Mouse (Mus musculus) heart, postnatal 0 days (tissue): ENCODE data around the gene Olfr120. TPM values are rescaled to one million over a fixed set of nuclear protein-coding genes. Genes with fewer than 3 reads are reported as not detected.
"Not testable (repeated sequence)": the region's sequence is repeated elsewhere in the genome, so short reads cannot be mapped to it uniquely, and the experiment has no call there.

Experiments
- ATAC-seq: fragments of 200-750 bp; cut with Nextera tagmentation; 2 replicates; pipeline ENCODE4 v1.8.0; 2017; ENCODE audit warnings: low read depth, moderate number of reproducible peaks, moderate library complexity; ENCODE audit not compliant: insufficient read depth
- DNase-seq: peaks from one replicate; pipeline ENCODE4 v3.0.0-alpha.2; 2016; ENCODE audit warnings: low spot score
- H3K27ac ChIP-seq: fragments of 300-500 bp; sonication (generic); 2 replicates; pipeline ENCODE4 v1.5.1; 2014; ENCODE audit warnings: low read depth, mild to moderate bottlenecking
- H3K27me3 ChIP-seq: fragments of 300-500 bp; sonication (generic); 2 replicates; pipeline ENCODE4 v1.6.1; 2014; ENCODE audit warnings: low read length, mixed read lengths; ENCODE audit not compliant: control insufficient read depth, insufficient read depth
- H3K36me3 ChIP-seq: fragments of 300-500 bp; sonication (generic); replicated peaks from 2 replicates; pipeline ENCODE4 v1.6.1; 2014; ENCODE audit warnings: low read length, mixed read lengths; ENCODE audit not compliant: control insufficient read depth, insufficient read depth
- H3K4me1 ChIP-seq: fragments of 300-500 bp; sonication (generic); 2 replicates; pipeline ENCODE4 v1.6.1; 2014; ENCODE audit warnings: antibody characterized with exemption; ENCODE audit not compliant: control insufficient read depth, insufficient read depth
- H3K4me2 ChIP-seq: fragments of 300-500 bp; sonication (generic); 2 replicates; pipeline ENCODE4 v1.6.1; 2014; ENCODE audit warnings: low read depth, mild to moderate bottlenecking, low read length, moderate library complexity
- H3K4me3 ChIP-seq: fragments of 300-500 bp; sonication (generic); 2 replicates; pipeline ENCODE4 v1.5.1; 2014; ENCODE audit warnings: low read depth, low read length
- H3K9ac ChIP-seq: fragments of 300-500 bp; sonication (generic); replicated peaks from 2 replicates; pipeline ENCODE4 v1.6.1; 2014; ENCODE audit warnings: low read depth, low read length, mixed read lengths
- H3K9me3 ChIP-seq: fragments of 300-500 bp; sonication (generic); replicated peaks from 2 replicates; pipeline ENCODE4 v1.6.1; 2016; ENCODE audit warnings: low read length; ENCODE audit not compliant: control insufficient read depth
- CTCF ChIP-seq: IDR thresholded peaks from 2 replicates; pipeline ENCODE4 v1.5.1; 2016; ENCODE audit warnings: antibody characterized with exemption, control low read depth, low read depth
- EP300 ChIP-seq: IDR thresholded peaks from 2 replicates; pipeline ENCODE4 v1.6.1; 2016; ENCODE audit warnings: antibody characterized with exemption, low read depth
- WGBS: fragments of 180-500 bp; shearing (Covaris S2); extraction: QIAGEN DNeasy Blood & Tissue Kit; methylation state at CpG from one replicate; pipeline ENCODE4 v1.1.7; 2014; 5-methylcytosine and 5-hydroxymethylcytosine counted together
- polyA plus RNA-seq: library from polyadenylated mRNA; unstranded; fragments of >200 nt; fragmentation: Nextera tagmentation; extraction: Ambion mirVana; gene quantifications from 2 replicates; pipeline ENCODE4 v1.2.1, GENCODE M21; 2015
- total RNA-seq: library from RNA; depleted of rRNA; stranded (reverse); fragments of >200 nt; gene quantifications from 2 replicates; pipeline ENCODE4 v1.2.3, GENCODE M21; 2014; ENCODE audit warnings: low replicate concordance; rRNA removed

The Olfr120 gene
- total RNA-seq (not detected in 2 replicates), polyA plus RNA-seq (not detected in 2 replicates)

- WGBS = 50% methylated on average over 1 of the region's 1 CpGs
- no peak within 1 kb of the TSS for H3K27ac ChIP-seq
- no peak within 1 kb of the TSS for H3K4me3 ChIP-seq
- no peaks in the 10 kb centered on the region for H3K27me3 ChIP-seq
- no peak within 1 kb of the TSS for H3K9ac ChIP-seq
- no peak for ATAC-seq
- H3K9me3 ChIP-seq = no peaks in the 10 kb centered on the region
- no peak within 1 kb of the TSS for H3K4me2 ChIP-seq
- H3K36me3 ChIP-seq = no peaks in the 10 kb centered on the region
- TF ChIP-seq EP300 (no peak), CTCF (no peak)
- H3K4me1 ChIP-seq = no peaks in the 10 kb centered on the region
- no peak for DNase-seq
Measured at GRCm38 (mm10) chr17:37721508-37721907, at the start of gene Olfr120. Olfr120 (plus strand) TSS chr17:37721808.

GRCm38 (mm10) chr17:37696264-37696663, 25.3 kb upstream of the Olfr120 start, which contains the start of gene Olfr119:
Olfr119 (plus strand) TSS chr17:37696564.
- not testable (repeated sequence) for H3K27ac ChIP-seq, ATAC-seq, DNase-seq, H3K9me3 ChIP-seq, H3K4me1 ChIP-seq, H3K27me3 ChIP-seq, H3K4me2 ChIP-seq, H3K36me3 ChIP-seq, H3K9ac ChIP-seq, H3K4me3 ChIP-seq
- WGBS = 55% methylated on average over 1 of the region's 1 CpGs

GRCm38 (mm10) chr17:37738070-37738469, 16.5 kb downstream of the Olfr120 start:
- H3K4me1 ChIP-seq = no peaks in the 10 kb centered on the region
- no peak overlapping the region for H3K4me2 ChIP-seq
- 44% methylated on average over 7 of the region's 7 CpGs for WGBS
- TF ChIP-seq EP300 (no peak), CTCF (no peak)
- no peaks in the 10 kb centered on the region for H3K36me3 ChIP-seq
- no peak for DNase-seq
- 0 out of 2 replicates have a peak, but pooled peaks cover 3% of the 10 kb centered on the region for H3K9me3 ChIP-seq
- H3K27ac ChIP-seq = no peak overlapping the region
- no peak overlapping the region for H3K9ac ChIP-seq
- H3K4me3 ChIP-seq = no peak overlapping the region
- no peaks in the 10 kb centered on the region for H3K27me3 ChIP-seq
- ATAC-seq = no peak

- WGBS = 70% methylated on average over 4 of the region's 4 CpGs
- no peak for ATAC-seq
Measured at GRCm38 (mm10) chr17:37768307-37768706, 46.7 kb downstream of the Olfr120 start, which contains the start of gene Olfr122. Olfr122 (plus strand) TSS chr17:37768607.

More at GRCm38 (mm10) chr17:37768307-37768706, 46.7 kb downstream of the Olfr120 start, which contains the start of gene Olfr122:
- H3K4me2 ChIP-seq = no peak within 1 kb of the TSS
- no peak within 1 kb of the TSS for H3K9ac ChIP-seq
- DNase-seq = no peak
- no peak within 1 kb of the TSS for H3K4me3 ChIP-seq
- H3K27me3 ChIP-seq = no peaks in the 10 kb centered on the region
- no peaks in the 10 kb centered on the region for H3K4me1 ChIP-seq
- no peaks in the 10 kb centered on the region for H3K9me3 ChIP-seq
- no peaks in the 10 kb centered on the region for H3K36me3 ChIP-seq
- H3K27ac ChIP-seq = no peak within 1 kb of the TSS
- no peak for TF ChIP-seq EP300
- TF ChIP-seq CTCF = no peak

Other genes with a start within 250 kb of the Olfr120 start
- not detected in 2 replicates for gene H2-M2, start 238.3 kb upstream of the Olfr120 start, total RNA-seq
- not detected in 2 replicates for gene H2-M2, start 238.3 kb upstream of the Olfr120 start, polyA plus RNA-seq
- gene Olfr110, start 229.3 kb upstream of the Olfr120 start, total RNA-seq = not detected in 2 replicates
- gene Olfr110, start 229.3 kb upstream of the Olfr120 start, polyA plus RNA-seq = not detected in 2 replicates
- not detected in 2 replicates for gene Olfr111, start 213.8 kb upstream of the Olfr120 start, total RNA-seq
- not detected in 2 replicates for gene Olfr111, start 213.8 kb upstream of the Olfr120 start, polyA plus RNA-seq
- gene Olfr112, start 152.4 kb upstream of the Olfr120 start, total RNA-seq = not detected in 2 replicates
- gene Olfr112, start 152.4 kb upstream of the Olfr120 start, polyA plus RNA-seq = not detected in 2 replicates
- gene Olfr113, start 144.1 kb upstream of the Olfr120 start, total RNA-seq = not detected in 2 replicates
- not detected in 2 replicates for gene Olfr113, start 144.1 kb upstream of the Olfr120 start, polyA plus RNA-seq
- gene Olfr114, start 129.1 kb upstream of the Olfr120 start, total RNA-seq = not detected in 2 replicates
- not detected in 2 replicates for gene Olfr114, start 129.1 kb upstream of the Olfr120 start, polyA plus RNA-seq
- gene Olfr115, start 94.7 kb upstream of the Olfr120 start, total RNA-seq = not detected in 2 replicates
- gene Olfr115, start 94.7 kb upstream of the Olfr120 start, polyA plus RNA-seq = not detected in 2 replicates
- not detected in 2 replicates for gene Olfr116, start 94.6 kb upstream of the Olfr120 start, total RNA-seq
- gene Olfr116, start 94.6 kb upstream of the Olfr120 start, polyA plus RNA-seq = not detected in 2 replicates
- not detected in 2 replicates for gene Olfr117, start 58.0 kb upstream of the Olfr120 start, total RNA-seq
- not detected in 2 replicates for gene Olfr117, start 58.0 kb upstream of the Olfr120 start, polyA plus RNA-seq
- gene Olfr118, start 54.8 kb upstream of the Olfr120 start, total RNA-seq = not detected in 2 replicates
- not detected in 2 replicates for gene Olfr118, start 54.8 kb upstream of the Olfr120 start, polyA plus RNA-seq
- not detected in 2 replicates for gene Olfr119, start 25.2 kb upstream of the Olfr120 start, total RNA-seq
- gene Olfr119, start 25.2 kb upstream of the Olfr120 start, polyA plus RNA-seq = not detected in 2 replicates
- not detected in 2 replicates for gene Olfr121, start 27.0 kb downstream of the Olfr120 start, total RNA-seq
- not detected in 2 replicates for gene Olfr121, start 27.0 kb downstream of the Olfr120 start, polyA plus RNA-seq
- not detected in 2 replicates for gene Olfr122, start 46.8 kb downstream of the Olfr120 start, total RNA-seq
- gene Olfr122, start 46.8 kb downstream of the Olfr120 start, polyA plus RNA-seq = not detected in 2 replicates
- gene Olfr123, start 71.7 kb downstream of the Olfr120 start, total RNA-seq = not detected in 2 replicates
- not detected in 2 replicates for gene Olfr123, start 71.7 kb downstream of the Olfr120 start, polyA plus RNA-seq
- gene Olfr124, start 78.1 kb downstream of the Olfr120 start, total RNA-seq = not detected in 2 replicates
- gene Olfr124, start 78.1 kb downstream of the Olfr120 start, polyA plus RNA-seq = not detected in 2 replicates
- not detected in 2 replicates for gene Olfr125, start 111.1 kb downstream of the Olfr120 start, total RNA-seq
- not detected in 2 replicates for gene Olfr125, start 111.1 kb downstream of the Olfr120 start, polyA plus RNA-seq
- gene Olfr126, start 125.7 kb downstream of the Olfr120 start, total RNA-seq = not detected in 2 replicates
- gene Olfr126, start 125.7 kb downstream of the Olfr120 start, polyA plus RNA-seq = not detected in 2 replicates
- gene Olfr127, start 178.6 kb downstream of the Olfr120 start, total RNA-seq = not detected in 2 replicates
- not detected in 2 replicates for gene Olfr127, start 178.6 kb downstream of the Olfr120 start, polyA plus RNA-seq
- not detected in 2 replicates for gene Olfr128, start 198.7 kb downstream of the Olfr120 start, total RNA-seq
- gene Olfr128, start 198.7 kb downstream of the Olfr120 start, polyA plus RNA-seq = not detected in 2 replicates
- gene Olfr761, start 231.3 kb downstream of the Olfr120 start, total RNA-seq = not detected in 2 replicates
- not detected in 2 replicates for gene Olfr761, start 231.3 kb downstream of the Olfr120 start, polyA plus RNA-seq